Mouse (Mus musculus) embryonic stem cell, embryonic (primary cell): Measurements from ENCODE around the gene Stat5b.

ENCODE experiments used
- CTCF ChIA-PET, 4 experiments: fragments of 300-600 bp in 2 of 4; fragments of 350-600 bp in 2 of 4; sonication (Branson Sonifier 250); formaldehyde crosslinking; loops; one replicate each; lab custom pipeline; 2022; ENCODE audit warnings: inconsistent platforms in 2 of 4; lab: Charles Lee
- POLR2A ChIA-PET, 4 experiments: fragments of 300-600 bp in 2 of 4; fragments of 350-600 bp in 2 of 4; sonication (Branson Sonifier 250); formaldehyde crosslinking; loops; one replicate each; lab custom pipeline; 2022; ENCODE audit warnings: antibody characterized with exemption in 4 of 4, inconsistent platforms in 1 of 4; lab: Charles Lee

Stat5b gene

GRCm38 (mm10) chr11:100850038-100850777, at the start of gene Stat5b:
Gene Stat5b (minus strand): TSS chr11:100850724.
- ChIA-PET CTCF (interaction anchor here in 2 of 4 experiments (0.5 to 1.0 kb wide), 8 partner anchors 13 to 131 kb away, joined by 3 to 4 read pairs (median 3); partner anchors contain the start of gene Kcnh4 (in 1 of the 2)), POLR2A (interaction anchor here in 3 of 4 experiments (0.6 to 3.1 kb wide), 8 partner anchors 10 to 815 kb away, joined by 3 to 14 read pairs (median 3); partner anchors contain the start of genes Arl4d (in 1 of the 3), Cavin1 (in 1 of the 3), Rab5c (in 1 of the 3) and Stat3 (in 1 of the 3))

GRCm38 (mm10) chr11:100898441-100899199, 48.1 kb upstream of the Stat5b start:
- ChIA-PET CTCF (interaction anchor here in 1 of 4 experiments (1.5 kb wide), 1 partner anchor 59 kb away, joined by 4 read pairs; no protein-coding TSS in a partner anchor), POLR2A (interaction anchor here in 3 of 4 experiments (0.7 to 4.0 kb wide), 4 partner anchors 13 to 80 kb away, joined by 3 to 20 read pairs (median 4); partner anchors contain the start of gene Stat3 (in 1 of the 3))

- POLR2A ChIA-PET: interaction anchor here (0.7 to 4.0 kb wide), 10 partner anchors 12 to 107 kb away, joined by 3 to 20 read pairs (median 4); partner anchors contain the start of gene Stat3 (in 3 of the 4)
- CTCF ChIA-PET: interaction anchor here in 2 of 4 experiments (0.6 to 1.5 kb wide), 4 partner anchors 43 to 234 kb away, joined by 3 to 11 read pairs (median 4); no protein-coding TSS in a partner anchor
These were observed 47.0 kb upstream of the Stat5b start for GRCm38 (mm10) chr11:100897294-100898231.

- POLR2A ChIA-PET: interaction anchor here in 1 of 4 experiments (1.5 kb wide), 1 partner anchor 14 kb away, joined by 3 read pairs; no protein-coding TSS in a partner anchor
- CTCF ChIA-PET: no interaction called here
These were observed 45.6 kb upstream of the Stat5b start for GRCm38 (mm10) chr11:100896078-100896477.

GRCm38 (mm10) chr11:100894146-100894918, 43.8 kb upstream of the Stat5b start:
- CTCF ChIA-PET: interaction anchor here (0.6 to 2.0 kb wide), 13 partner anchors 41 to 407 kb away, joined by 3 to 10 read pairs (median 4); partner anchors contain the start of gene Stat3 (in 1 of the 4)
- POLR2A ChIA-PET: interaction anchor here in 2 of 4 experiments (0.6 to 2.6 kb wide), 8 partner anchors 11 to 282 kb away, joined by 3 to 9 read pairs (median 4); partner anchors contain the start of genes Rab5c (in 1 of the 2) and Stat3 (in 1 of the 2)

GRCm38 (mm10) chr11:100893482-100893881, 43.0 kb upstream of the Stat5b start:
- CTCF ChIA-PET: interaction anchor here (0.6 to 2.0 kb wide), 12 partner anchors 13 to 407 kb away, joined by 3 to 10 read pairs (median 4); partner anchors contain the start of gene Stat3 (in 1 of the 4)
- POLR2A ChIA-PET: interaction anchor here in 2 of 4 experiments (1.3 to 2.6 kb wide), 4 partner anchors 12 to 155 kb away, joined by 3 to 9 read pairs (median 6); partner anchors contain the start of genes Rab5c (in 1 of the 2) and Stat3 (in 1 of the 2)

GRCm38 (mm10) chr11:100892435-100892834, 41.9 kb upstream of the Stat5b start:
- CTCF ChIA-PET: interaction anchor here in 1 of 4 experiments (1.2 to 1.5 kb wide), 2 partner anchors 12 to 65 kb away, joined by 3 to 4 read pairs; no protein-coding TSS in a partner anchor
- POLR2A ChIA-PET: interaction anchor here in 3 of 4 experiments (0.6 to 2.6 kb wide), 5 partner anchors 12 to 257 kb away, joined by 3 to 9 read pairs (median 4); partner anchors contain the start of gene Stat3 (in 1 of the 3)

- ChIA-PET POLR2A (interaction anchor here in 3 of 4 experiments (0.7 to 2.6 kb wide), 5 partner anchors 11 to 87 kb away, joined by 3 to 9 read pairs (median 4); partner anchors contain the start of genes Stat3 (in 1 of the 3) and Stat5b (in 1 of the 3)), CTCF (interaction anchor here (0.5 to 1.5 kb wide), 4 partner anchors 47 to 155 kb away, joined by 3 to 10 read pairs (median 4); partner anchors contain the start of gene Stat3 (in 1 of the 4))
These were observed 41.0 kb upstream of the Stat5b start for GRCm38 (mm10) chr11:100891256-100892123.

- ChIA-PET POLR2A (no interaction called here), CTCF (interaction anchor here in 1 of 4 experiments (1.0 kb wide), 1 partner anchor 49 kb away, joined by 3 read pairs; the partner anchor contains the start of gene Stat3)
These were observed 40.0 kb upstream of the Stat5b start for GRCm38 (mm10) chr11:100890481-100890880.

- POLR2A ChIA-PET: no interaction called here
- CTCF ChIA-PET: interaction anchor here in 1 of 4 experiments (1.4 kb wide), 1 partner anchor 23 kb away, joined by 3 read pairs; no protein-coding TSS in a partner anchor
These were observed 37.9 kb upstream of the Stat5b start for GRCm38 (mm10) chr11:100888348-100888820.

- POLR2A ChIA-PET: interaction anchor here in 1 of 4 experiments (0.8 kb wide), 1 partner anchor 51 kb away, joined by 4 read pairs; the partner anchor contains the start of gene Stat3
- CTCF ChIA-PET: interaction anchor here in 1 of 4 experiments (1.4 kb wide), 1 partner anchor 23 kb away, joined by 3 read pairs; no protein-coding TSS in a partner anchor
These were observed 37.2 kb upstream of the Stat5b start for GRCm38 (mm10) chr11:100887764-100888163.

GRCm38 (mm10) chr11:100887236-100887635, 36.7 kb upstream of the Stat5b start:
- POLR2A ChIA-PET: interaction anchor here in 1 of 4 experiments (0.8 kb wide), 1 partner anchor 52 kb away, joined by 4 read pairs; the partner anchor contains the start of gene Stat3
- CTCF ChIA-PET: interaction anchor here in 1 of 4 experiments (1.4 kb wide), 1 partner anchor 22 kb away, joined by 3 read pairs; no protein-coding TSS in a partner anchor

- POLR2A ChIA-PET: interaction anchor here in 3 of 4 experiments (0.5 to 1.7 kb wide), 6 partner anchors 12 to 451 kb away, joined by 3 to 7 read pairs (median 4); partner anchors contain the start of gene Stat3 (in 1 of the 3)
- CTCF ChIA-PET: no interaction called here
These were observed 35.7 kb upstream of the Stat5b start for GRCm38 (mm10) chr11:100886188-100886740.

- CTCF ChIA-PET: interaction anchor here in 1 of 4 experiments (1.4 kb wide), 1 partner anchor 173 kb away, joined by 3 read pairs; no protein-coding TSS in a partner anchor
- POLR2A ChIA-PET: interaction anchor here in 3 of 4 experiments (0.6 to 1.7 kb wide), 6 partner anchors 12 to 557 kb away, joined by 3 to 6 read pairs (median 4); partner anchors contain the start of gene Stat3 (in 1 of the 3)
These were observed 34.9 kb upstream of the Stat5b start for GRCm38 (mm10) chr11:100885472-100885871.
